Mouse (Mus musculus): Measurements from ENCODE around the gene Phyhipl.

The Phyhipl gene

DNA sequence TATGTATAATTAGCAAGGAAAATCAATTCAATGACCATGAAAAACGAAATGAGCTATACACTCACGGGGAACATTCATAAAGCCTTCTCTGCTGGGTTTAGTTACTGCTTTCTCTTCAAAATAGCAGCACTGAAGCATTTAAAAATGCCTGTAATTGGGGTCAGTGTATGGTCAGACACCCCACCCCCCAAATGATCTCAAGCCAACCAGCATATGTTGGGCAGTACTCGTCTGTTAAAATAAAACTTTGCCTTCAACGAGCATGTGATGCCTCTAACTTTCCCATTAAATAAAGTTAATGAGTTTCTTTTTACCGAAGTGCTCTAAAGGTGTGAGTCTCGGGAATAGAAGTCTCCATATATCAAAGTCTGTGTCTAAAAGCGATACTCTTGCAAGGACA is at the start of gene Phyhipl:
Gene Phyhipl, minus strand, starts transcription at position 138 of the 400 bp plus-strand sequence.
- DNase-seq = no peak

DNA sequence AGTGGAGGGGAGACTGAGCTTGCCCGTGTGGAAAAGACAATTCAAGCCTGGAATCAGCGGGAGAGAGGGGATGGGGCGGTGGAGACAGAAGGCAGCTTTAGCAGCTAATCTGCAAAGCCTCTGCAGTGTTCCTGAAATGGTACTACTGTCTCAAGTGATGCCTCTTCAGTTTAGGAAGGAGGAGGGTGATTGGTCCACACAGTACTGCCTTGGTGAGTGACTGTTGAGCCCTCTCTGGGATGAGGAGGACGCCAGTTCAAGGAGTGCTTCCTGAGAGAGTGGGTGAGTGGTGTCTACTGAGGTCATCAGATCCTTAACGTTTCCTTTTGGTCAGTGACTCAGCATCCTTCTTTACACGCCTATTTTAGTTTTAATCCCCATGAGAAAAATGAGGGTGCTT is 47.4 kb upstream of the Phyhipl start:
- DNase-seq = no peak

DNA sequence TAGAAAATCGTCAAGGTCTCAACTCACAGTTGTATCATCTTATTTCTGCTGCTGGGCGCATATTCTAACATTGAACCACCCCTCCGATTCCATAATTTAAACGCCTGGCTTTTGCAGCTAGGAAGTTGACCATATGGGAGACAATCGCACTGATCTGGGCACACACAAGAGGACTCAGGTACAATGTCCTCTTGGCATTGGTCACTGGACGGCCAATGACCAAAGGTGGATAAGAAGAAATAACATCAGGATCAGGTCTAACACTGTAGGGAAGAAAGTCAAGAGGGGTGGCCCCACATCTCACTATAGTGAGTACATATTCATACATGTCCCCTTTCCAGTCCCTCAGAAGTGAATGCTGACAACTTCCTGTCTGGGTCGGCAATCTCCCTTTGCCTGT is 43.8 kb upstream of the Phyhipl start:
- DNase-seq = no peak

DNA sequence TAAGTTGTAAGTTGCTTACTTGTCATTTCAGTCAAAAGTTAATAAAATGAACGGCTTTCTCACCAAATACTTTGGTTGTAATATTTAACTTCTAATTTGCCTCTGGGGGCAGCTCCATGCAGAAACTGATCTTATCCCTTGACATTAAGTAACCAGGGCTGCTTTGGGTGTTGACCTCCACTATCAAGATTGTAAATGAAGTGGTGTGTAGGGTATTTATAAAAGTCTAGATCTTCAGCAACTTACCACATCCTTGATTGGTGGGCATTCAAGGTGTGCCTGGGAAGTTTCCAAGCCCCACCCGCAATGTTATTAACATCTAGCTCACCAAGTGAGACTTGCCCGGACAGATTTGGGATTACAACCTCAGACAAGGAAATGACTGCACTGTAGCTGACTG is 42.2 kb upstream of the Phyhipl start:
- DNase-seq = no peak

DNA sequence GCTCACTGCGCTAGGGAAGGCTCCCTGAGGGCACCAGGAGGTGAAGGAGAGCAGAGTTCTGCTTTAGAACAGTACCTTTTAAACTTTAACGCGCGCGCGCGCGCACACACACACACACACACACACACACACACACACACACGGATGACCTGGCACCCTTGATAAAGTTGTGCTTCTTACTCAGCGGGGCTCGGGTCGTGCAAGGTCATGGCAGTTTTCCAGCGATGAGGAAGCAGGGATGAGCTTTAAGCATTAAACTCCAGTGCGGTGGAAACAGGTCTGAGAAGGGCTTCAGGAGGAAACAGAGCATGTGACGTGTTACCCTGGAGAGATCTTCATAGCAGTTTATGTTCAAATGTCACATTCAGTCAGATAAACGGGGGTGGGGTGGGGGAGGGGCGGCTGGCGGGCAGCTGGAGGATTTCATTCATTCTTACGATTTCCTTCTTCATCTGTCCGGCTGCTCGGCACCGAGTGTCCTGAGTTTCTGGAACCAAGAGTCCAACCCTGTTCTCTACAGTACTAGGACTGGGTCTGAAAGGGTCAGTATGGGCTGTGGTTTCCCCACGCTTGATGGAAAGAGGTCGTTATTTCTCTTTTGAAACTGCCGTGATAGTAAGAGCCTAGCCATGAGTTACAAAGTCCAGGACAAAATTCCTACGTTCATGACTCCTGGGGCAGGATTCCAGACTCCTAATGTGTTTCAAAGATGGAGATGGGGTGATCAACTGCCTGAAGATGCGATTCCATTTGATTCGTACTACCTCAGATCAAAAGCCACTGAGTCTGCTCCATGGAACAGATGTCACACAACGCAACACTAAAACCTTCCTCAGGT is 41.2 kb upstream of the Phyhipl start:
- DNase-seq = no peak

DNA sequence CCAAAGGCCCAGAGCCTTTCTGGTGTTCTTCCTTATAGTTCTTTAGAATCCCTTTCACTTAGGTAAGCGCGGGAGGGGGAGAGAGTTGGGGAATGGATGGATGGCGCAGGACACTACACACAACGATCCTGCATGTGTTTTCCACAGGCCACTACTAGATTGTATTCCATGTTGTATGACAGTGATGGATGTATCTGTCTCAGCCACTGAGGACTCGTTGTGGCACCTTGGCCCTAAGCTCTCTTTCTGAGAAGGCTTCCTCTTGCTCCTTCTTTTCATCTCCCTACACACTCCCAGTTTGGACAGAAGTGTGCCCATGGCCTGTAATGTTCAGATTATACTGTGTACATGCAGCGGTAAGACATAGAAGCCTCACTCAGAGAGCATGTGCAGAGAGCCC is 33.6 kb upstream of the Phyhipl start:
- DNase-seq = no peak

DNA sequence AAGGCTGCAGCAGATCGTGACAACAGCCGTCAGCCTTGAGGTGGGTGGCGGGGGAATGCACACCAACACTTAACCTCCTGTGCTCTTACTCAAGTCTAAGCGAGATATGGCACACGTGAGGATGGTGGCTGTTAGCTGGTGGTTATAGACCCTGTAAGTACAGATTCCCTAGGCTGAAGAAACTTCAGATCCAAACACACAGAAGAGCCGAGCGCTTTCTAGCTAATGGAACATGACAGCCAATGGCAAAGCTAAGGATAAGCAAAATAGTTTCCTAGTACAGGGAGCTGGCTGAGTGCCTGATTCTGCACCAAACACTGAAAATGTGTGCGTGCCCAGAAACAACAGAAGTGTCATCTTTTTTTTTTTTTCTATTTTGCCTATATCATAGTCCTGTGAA is 33.1 kb upstream of the Phyhipl start:
- DNase-seq = no peak

DNA sequence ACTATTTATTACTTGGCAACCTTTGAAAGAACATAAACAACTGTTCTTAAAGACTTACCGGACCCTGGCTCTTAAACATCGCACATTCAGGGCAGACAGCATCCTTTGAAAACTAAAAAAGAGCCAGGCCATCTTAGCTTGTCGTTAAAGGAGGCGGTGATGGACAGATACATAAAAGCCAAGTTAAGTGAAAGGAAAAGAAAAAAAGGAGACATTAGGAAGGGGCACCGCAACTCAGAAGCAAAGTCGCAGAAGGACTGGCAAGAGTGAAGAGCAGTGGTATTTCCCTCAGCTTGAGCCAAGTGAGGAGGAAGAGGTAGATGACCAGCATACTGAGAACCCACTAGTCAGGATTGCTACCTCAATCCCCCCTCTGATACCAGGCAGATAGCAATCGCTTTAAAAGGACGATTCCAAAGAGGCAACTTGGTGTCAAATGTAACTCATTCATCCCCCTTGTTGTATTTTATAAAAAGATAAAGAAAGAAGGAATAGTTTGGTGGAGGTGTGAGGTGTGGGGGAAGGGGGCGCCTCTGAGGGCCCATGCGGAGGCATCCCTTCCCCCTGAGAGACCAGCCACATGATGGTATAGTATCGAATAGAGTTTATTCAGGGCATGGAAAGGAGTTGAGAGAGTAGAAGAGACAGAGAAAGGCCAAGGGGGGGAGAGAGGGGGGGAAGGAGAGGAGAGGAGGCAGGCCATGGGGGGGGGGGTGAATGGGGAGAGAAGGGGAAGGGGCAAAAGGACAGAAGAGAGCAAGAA is 31.4 kb upstream of the Phyhipl start:
- no peak for DNase-seq

DNA sequence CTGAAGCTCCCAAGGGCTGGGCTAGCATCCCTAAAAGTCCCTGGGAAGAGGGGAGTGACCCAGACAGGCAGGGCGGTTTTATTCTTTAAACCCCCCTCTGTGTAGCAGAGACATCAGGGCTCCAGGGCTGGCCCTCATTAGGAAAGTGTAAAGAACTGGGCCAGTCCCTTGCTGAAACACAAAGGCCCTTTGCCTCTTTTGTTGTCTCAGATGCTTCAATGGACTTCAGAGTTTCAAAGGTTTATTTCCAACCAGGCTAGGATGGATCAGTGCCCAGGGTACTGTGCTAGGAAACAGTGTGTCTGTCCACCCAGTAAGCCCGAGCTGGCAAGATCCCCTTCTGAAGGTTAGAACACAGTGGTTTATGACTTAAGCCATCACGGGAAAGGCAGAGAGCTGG is 30.7 kb upstream of the Phyhipl start:
- DNase-seq = no peak

DNA sequence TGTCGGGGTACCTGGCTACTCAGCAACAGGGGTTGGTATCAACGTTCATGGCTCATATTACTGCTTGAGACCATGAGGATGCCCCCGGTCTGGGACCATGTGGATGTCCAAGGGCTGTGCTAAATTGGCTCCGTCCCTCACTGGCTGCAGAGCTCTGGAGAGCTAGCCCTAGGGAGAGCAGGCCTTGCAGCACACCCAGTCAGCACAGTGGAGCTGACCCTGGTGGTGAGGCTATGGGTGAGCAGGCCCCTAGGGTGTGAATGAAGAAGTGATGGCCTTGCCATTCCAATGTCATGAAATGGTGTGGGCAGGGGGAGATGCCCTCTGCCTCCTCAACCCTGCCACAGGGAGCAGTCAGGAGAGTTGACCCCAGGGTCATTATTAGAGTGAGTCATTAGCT is 27.7 kb upstream of the Phyhipl start:
- no peak for DNase-seq

DNA sequence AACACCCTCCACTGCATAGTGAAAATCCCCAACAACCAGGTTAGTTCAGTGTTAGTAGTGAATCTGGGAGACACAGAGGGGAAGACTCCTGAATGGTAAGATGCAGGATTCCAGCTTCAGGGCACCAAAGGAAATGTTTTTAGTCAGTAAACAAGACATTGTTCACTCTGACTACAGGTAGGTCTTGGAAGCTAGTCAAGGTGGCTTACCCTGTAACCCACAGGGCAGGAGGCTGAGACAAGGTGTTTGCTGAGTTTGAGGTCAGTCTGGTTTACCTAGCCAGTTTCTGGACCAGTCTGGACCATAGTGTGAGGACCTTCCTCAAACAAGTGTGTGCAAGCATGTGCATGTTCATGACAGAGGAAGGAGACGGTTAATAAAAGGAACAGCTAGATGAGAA is 22.2 kb upstream of the Phyhipl start:
- no peak for DNase-seq

DNA sequence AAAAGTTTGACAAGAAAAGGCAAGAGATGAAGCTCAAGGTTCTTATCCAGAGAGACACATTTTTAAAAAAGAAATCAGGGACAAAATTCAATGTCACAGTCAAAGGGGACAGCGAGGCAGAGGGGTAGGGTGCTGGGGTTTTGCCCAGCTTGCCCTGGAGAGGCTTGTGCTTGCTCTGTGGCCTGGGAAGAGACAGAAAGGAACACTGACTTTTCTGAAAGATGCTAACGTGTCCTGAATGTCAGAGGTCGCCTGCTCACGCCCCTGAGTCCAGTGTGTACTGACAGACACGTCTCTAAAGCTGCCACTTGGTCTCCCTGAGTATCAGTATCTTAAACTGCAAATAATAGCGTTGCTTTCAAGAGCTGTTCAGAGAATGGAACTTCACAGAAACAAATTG is 507 bp upstream of the Phyhipl start:
- no peak for DNase-seq

DNA sequence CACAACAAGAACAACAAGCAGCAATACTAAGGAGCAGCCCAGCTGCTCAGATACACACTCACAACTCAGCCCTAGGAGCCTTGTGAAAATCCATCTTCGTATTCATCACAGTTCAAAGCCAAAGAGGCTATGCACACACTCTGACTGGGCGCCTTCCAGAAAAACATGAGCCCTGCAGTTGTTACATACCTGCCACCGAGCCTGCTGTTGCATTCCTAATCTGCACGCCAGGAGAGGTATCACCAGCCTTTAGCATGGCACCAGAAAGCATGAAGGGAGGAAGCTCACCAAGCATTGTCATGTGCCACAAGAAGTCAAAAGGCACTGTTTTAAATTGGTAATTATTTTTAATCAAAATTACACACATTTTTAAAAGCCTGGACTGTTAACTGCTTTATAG is 1.1 kb downstream of the Phyhipl start:
- DNase-seq = no peak

DNA sequence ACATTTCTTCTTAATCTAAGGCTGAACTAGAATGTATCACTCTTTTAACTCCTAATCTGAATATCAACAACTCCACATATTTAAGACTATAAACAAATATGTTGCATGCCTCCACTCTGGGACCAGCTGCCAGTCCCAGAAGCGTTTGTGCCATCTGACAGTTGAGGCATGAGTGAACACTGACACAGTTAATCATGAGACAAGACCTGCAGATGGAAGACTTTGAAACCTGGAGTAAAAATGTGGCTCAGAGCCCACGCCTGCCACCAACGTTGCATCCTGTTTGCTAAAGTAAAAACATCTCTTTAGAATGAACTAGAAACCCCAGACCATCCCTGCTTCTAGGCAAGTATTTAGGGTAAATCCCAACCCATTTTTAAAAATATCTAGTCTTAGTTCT is 1.6 kb downstream of the Phyhipl start:
- no peak for DNase-seq

DNA sequence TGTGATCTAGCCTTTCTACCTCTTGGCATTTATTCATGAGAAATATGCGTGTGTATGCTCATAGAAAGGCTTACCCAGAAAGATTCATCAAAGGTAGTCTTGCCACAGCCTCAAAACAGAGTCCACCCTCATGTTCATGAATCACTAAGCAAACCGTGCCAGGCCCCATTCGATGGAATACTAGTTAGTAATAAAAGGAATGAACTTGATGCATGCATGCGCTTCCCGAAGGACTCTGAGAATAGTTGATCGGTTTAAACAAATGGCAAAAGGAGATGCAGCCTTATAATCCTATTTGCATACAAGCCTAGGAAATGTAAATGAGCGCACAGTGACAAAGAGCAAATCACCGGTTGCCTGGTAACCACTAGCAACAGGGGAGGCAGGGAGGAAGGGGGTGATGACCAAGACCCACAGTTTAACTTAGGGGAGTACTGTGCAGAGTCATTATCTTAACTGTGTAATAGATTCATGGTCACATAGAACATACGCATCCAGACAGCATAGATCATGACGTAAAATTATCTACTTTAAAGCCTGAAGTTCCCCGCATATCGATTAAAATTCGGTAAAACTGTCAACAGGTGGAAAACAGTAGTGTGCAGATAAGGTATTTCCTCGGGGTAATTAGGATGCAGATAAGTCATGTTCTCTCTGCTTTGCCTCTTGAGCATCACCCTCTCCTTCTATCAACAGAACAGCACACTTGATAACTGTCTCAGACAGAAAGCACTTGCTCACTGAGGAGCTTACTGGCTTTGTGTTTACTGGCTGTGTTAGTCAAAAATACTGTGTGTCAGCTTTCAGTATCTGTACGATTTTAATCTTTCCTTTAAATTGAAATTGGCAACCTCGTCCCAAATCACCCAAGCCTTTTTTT is 3.8 kb downstream of the Phyhipl start:
- DNase-seq = no peak

DNA sequence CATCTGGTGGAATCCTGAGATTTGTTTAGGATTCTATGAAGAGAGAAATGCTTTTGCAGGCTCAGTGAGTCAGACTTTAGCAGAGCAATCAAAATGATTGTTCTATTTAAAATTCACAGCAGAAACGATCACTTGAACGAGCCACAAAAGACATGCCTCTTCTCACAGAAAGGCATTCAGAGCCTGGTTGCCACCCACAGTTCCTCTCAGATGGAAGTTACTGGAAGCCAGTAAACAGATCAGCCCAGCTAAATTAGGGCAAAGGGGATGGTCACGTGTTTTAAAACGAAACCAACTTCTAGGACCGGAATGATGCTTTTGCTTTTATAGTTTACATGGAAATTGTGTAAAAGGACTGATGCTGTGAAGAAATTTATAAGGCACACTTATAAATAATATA is 6.9 kb downstream of the Phyhipl start:
- DNase-seq = peak; percentile 33

DNA sequence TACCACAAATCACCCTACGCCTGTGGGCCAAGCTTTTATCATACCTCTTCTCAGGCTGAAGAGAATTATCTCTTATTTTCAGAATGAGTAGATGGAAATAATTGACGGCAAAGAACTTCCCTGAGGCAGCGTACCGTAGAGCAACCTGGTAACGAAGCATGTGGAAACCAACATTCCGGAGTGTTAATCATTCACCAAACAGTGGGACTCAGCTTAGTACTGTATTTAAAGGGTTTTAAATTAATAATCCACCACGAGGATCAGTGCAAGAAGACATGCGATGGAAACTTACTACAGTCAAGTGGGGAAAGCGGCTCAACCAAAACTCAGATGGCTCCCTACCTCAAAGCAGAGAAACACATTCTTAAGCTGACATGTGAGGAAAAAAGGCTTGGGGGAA is 12.6 kb downstream of the Phyhipl start:
- DNase-seq = no peak

DNA sequence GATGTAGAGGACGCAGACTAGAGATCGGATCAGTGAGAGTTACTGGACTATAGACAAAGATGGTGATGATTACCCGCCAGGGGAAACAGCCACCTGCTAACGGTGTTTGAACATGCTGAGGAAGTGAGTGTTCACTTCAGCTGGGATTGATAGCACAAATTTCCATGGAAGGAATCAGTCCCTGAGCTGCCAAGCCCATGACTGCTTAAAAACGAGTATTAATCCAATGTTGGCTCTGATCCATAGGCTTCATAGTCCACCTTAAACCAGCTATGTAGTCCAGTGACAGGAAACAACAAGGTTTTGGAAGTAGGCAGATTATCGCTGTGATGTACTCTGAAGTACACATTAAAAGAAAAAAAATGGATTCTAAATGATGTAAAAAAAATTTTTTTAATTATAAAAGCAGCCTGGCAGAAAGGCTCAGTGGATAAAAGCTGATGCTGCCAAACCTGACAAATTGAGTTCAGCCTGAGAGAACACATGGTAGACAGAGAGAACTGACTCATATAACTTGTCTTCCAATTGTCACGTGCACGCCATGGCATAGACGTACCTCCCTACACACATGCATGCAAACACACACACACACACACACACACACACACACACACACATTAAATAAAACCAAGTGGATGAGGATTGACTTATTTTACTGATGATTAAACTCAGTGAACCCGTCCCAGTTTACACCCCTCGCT is 14.7 kb downstream of the Phyhipl start:
- DNase-seq = no peak

DNA sequence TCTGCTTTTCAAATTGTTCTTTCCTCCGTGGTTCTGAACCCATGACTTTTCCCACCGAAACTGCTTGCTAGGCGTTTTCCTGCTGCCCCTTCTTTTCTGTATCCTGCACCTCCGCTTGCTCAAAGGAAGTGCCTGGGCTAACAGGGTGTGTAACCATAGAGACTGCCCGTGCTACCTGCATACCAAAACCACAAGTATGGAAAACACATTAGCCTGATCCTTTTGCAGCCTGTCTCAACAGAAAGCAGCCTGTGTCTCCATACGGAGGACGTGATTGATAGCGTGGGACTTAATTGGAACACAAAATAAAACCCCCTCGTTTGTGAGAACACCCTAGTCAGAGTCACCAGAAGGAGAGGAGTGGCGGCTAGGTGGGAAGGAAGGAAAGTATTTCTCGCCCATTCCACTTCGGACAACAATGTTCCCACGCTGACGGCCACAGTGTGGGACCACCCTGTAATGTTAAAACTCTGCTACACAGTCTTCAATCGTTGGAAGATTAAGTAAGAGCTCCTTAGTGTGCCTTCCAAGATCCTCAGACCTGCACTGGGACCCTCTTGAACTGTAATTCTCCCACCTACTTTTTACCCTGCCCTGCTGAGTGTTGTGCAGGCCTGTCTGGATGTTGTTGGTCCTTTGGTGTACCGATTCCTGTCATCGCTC is 15.6 kb downstream of the Phyhipl start:
- DNase-seq = no peak

DNA sequence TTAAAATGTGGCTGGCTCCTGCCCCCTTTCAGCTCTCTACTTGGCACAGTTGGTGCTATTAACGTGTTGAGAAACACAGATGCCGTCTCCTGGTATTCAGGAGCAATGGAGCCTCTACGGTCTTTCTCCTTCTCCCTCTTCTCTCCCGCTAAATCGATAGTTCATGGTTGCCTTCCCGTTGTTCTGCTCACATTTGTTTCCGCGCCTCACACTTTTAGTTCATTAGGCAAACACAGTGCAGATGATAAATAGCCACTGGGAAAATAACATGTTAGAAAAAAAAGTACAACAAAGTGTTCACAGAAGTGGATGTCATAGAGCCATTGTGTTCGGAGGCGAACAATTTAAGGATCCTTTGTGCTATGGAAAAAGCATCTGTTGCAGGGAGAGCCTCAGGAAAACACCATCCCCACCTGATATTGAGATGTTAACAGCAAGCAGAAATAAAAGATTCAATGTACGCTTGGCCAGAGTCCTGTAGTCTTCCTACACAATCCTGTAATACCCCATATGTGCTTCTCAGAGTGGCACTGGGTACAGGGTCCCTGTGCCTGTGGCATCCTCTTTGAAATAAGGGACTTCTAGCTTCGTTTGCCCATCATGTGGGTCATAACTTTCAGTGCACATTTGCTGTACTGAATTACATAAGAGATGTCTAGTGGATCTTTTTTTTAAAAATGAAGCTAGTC is 18.0 kb downstream of the Phyhipl start:
- no peak for DNase-seq

DNA sequence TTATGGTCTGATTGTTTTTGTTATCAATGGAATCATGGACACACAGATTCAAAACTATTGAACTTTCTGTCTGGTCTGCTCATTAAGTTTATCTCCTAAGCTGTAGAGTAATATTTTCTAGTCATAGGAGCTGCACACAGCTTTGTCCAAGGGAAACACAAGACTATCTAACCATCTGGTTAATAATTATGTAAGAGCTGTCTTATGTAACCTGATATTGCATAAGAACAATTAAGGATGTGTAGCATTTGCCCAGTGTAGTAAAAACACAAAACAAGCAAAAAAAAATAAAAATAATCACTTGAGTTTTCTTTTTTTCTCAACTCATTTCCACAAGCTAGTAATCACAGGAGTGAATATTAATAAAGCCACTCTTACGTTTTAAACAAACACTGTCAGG is 20.5 kb downstream of the Phyhipl start:
- DNase-seq = no peak

DNA sequence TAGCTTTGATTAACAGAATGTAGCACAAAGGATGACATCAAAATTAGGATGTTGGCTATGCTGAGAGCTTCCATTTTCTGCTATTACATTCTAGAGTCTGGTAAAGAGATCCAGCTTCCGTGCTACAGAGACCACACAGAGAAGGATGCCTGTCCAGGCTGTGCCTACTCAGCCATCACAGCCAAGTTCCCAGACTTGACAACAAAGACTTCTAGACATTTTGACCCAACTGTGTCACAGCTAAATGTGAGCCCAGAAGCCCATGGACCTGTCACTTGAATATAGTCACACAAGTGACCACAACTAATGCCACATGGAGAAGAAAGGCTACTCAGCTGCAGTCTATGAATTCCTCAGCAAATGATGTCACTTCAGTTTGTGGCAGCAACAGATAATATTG is 24.6 kb downstream of the Phyhipl start:
- DNase-seq = no peak
